Mouse (Mus musculus): Measurements from ENCODE around the gene Cdc16. TPM values are rescaled to one million over a fixed set of nuclear protein-coding genes. Genes with fewer than 3 reads are reported as not detected.
"Not testable (repeated sequence)": the region's sequence is repeated elsewhere in the genome, so short reads cannot be mapped to it uniquely, and the experiment has no call there.

Gene Cdc16
- total RNA-seq (2014; fragmentation: Nextera tagmentation) (69.7 and 83.2 TPM in 2 replicates), total RNA-seq (2017) (68.6 and 79.2 TPM in 2 replicates)

DNA sequence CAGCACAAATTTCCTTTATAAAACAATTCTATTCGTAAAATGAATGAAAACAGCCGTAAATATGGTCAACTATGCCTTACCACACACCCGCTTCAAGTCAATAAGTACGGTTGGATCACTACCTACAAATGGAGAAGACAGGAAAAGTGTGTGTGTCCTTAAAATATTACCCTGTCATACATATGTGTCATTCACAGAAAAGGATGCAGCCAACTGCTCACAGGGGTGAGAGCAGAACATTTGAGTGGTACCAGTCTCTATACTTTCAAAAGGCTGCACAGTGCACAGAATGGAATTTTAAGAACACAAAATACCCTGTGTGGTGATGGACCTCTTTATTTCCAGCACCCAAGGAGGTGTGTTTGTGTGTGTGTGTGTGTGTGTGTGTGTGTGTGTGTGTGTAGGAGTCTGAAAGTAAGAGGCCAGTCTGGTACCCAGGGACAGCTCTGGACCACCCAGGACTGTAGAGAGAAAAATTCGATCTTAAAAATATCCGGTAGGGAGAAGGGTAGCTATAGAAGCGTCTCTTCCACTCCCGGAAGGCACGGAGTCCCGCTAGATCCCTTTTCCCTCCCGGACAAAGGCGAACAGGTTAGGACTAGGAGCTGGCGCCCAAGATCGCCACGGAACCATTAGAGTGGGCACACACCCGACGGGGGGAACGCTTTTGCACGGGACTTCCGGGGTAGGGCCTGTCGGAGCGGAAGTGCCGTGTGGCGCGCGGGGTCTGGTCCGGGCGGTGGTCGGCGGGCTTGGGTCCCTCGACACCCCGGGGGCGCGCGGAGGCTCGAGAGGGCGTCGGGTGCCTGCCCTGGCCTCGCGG lies at the start of gene Cdc16:
Gene Cdc16, plus strand, starts transcription at position 695 of the 823 bp plus-strand sequence.
- peak; percentile 90 for ATAC-seq (replicated peaks; ENCODE audit: poor library complexity, severe bottlenecking)

- ATAC-seq (replicated peaks; ENCODE audit: poor library complexity, severe bottlenecking) = no peak
Measured at GRCm38 (mm10) chr8:13708514-13708913, 49.0 kb upstream of the Cdc16 start.

- no peak for ATAC-seq (replicated peaks; ENCODE audit: poor library complexity, severe bottlenecking)
Measured at GRCm38 (mm10) chr8:13718980-13719379, 38.5 kb upstream of the Cdc16 start.

DNA sequence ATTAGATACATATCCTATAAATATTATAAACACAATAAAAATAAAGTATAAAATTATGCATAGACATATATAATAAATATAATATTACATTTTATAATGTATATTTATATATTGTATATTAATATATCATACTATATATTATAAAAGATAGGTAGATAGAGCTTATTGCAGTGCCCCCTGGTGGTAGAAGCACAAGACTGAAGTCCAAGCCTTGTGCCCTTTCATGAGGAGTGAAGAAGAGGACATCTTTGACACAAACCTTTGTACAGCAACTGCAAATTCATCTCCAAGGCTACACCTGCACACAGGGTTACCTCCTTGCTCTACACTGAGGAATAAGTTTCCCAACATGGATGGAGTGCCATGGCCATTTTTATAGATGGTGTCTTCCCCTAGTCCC lies 31.8 kb upstream of the Cdc16 start:
- no peak; the same call in 1 of the 2 replicates for ATAC-seq (replicated peaks; ENCODE audit: poor library complexity, severe bottlenecking)

DNA sequence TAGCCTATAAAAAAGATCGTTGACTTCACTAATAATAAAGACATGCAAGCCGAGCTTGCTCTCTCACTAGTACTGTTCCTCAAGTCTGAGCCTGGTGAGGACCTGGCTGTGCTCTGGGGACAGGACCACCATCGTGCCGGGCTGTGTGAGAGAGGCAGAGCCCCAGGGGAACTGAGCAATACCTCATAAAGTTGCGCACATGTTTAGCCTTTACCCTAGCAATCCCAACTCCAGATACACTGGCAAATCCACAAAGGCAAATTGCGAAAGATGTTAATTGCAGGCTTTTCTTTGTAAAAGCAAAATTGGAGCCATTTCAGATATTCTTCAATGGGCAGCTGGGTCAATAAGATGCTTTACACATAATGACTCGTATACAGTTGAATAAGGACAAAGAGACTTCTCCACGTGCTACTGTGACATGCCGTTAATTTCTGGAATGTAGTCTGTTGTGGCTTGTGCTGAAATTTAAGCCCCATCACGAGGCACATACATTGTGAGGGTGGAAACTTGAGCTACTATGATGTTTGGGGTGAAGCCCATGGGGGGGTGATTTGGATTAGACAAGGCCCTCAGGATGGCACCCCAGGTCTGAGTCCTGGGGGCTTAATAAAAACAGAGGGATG lies 29.9 kb upstream of the Cdc16 start:
- ATAC-seq (replicated peaks; ENCODE audit: poor library complexity, severe bottlenecking) = no peak

- peak; percentile 95 for ATAC-seq (replicated peaks; ENCODE audit: poor library complexity, severe bottlenecking)
Measured at GRCm38 (mm10) chr8:13740323-13740770, 17.1 kb upstream of the Cdc16 start.

DNA sequence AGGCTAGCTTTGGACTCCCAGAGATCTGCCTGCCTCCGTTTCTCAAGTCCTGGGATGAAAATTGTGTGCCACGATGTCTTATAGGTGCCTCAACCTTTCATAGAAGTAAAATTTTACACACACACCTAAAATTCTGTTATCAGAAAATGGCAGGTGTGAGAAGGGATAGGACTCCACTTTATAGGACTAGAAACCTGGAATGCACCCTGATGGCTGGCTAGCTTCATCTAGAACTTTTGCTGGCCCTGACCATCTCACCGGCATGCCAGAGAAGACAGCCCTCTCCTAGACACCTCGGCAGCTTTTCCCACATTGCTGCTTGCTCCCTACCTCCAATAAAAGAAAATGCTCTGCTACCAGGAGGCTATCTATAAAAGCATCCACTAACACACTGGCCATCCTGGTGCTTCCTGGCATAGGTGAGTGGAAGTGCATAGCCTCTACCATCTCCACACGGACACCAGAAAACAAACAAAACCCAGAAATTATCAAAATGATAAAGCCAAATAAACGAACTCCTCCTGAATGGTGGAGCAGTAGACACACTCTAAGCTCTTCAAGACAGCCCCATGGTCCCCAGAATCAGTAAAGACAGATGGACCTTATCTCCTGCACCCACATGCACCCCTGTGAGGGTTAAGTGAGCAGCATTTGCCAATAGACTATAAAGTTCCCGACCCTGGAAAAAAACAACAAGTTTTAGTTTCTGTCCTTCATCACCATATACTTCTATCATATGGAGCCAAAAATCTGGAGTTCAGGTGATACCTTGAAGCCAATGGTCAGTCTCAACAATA lies 16.5 kb upstream of the Cdc16 start:
- ATAC-seq (replicated peaks; ENCODE audit: poor library complexity, severe bottlenecking) = no peak

GRCm38 (mm10) chr8:13746212-13746611 lies 11.3 kb upstream of the Cdc16 start:
- ATAC-seq (replicated peaks; ENCODE audit: poor library complexity, severe bottlenecking) = not testable (repeated sequence)

GRCm38 (mm10) chr8:13747626-13748025 lies 9.8 kb upstream of the Cdc16 start:
- ATAC-seq (replicated peaks; ENCODE audit: poor library complexity, severe bottlenecking) = no peak

DNA sequence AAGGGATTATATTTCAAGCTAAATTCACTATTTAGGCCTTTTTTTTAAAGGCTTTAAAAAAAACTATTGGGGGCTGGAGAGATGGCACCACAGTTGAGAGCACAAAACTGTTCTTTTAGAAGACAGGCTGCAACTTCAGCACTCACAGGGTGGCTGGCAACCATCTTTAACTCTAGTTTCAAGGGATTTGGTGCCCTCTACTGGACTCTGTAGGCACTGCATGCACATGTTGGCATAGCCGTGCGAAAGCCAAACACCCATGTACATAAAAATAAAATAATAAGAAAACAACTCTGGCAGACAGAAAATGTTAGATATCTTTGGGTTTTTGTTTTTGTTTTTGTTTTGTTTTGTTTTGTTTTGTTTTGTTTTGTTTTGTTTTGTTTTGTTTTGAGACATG lies 3.8 kb upstream of the Cdc16 start:
- ATAC-seq (replicated peaks; ENCODE audit: poor library complexity, severe bottlenecking) = peak; percentile 63

GRCm38 (mm10) chr8:13756480-13756879 lies 996 bp upstream of the Cdc16 start:
- no peak for ATAC-seq (replicated peaks; ENCODE audit: poor library complexity, severe bottlenecking)

DNA sequence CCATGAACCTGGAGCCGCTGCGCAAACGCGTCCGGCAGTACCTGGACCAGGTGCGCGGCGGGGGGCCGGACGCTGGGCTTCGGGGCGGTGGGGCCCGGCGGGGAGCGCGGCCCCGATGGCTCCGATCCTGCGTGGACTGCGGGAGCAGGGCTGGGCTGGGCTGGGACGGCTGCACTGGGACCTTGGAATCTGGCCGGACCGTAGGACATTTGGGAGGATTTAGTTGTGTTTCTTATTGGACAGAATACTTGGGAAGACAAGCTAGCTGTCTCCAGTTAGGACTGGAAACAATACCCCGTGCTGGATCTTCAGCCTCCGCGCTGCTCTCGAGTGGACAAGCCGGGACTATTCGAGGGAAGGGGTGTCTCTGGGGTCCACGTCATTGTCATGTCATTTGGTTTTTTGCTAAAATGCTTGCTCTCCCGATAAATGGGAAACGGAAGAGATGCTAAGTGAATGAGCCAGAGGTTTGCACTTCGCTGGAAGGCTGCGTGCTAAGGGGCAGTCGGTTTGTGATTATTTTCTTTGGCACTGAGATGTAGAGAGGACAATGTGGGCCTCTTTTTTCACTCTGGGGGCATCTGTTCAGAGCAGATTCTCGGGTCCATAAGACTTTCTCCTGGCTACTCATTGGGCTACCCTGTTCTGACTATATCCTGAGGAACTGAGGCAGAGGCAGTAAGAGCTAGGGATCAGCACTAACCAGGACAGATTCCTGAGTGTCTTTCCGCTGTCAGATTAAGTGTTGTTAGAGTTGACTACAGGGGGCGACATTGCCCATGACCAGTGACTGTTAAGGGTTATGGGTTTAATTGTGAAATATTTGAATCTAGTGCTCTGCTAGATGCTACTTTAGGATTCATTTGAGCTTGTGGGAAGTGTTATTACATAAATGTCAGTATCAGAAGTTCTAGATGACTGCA lies 590 bp downstream of the Cdc16 start:
- ATAC-seq (replicated peaks; ENCODE audit: poor library complexity, severe bottlenecking) = peak; percentile 75

GRCm38 (mm10) chr8:13769206-13769605 lies 11.7 kb downstream of the Cdc16 start:
- no peak for ATAC-seq (replicated peaks; ENCODE audit: poor library complexity, severe bottlenecking)

DNA sequence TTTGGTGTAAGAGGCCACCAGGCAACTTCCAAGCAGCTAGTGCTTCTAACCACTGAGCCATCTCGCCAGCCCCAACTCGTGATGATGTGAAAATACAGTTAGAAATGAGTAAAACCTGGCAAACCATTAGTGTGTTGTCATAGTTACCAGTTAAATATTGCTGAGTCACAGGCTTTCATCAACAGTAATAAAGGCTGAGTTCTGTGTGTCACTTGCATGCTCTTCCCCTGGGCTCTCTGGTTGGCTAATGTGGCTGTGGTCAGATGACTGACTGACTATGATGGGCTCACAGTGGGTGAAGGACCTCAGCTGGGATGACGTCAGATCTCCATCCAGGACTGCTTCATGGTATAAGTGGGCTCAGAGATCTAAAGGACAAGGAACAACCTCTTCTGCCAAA lies 23.1 kb downstream of the Cdc16 start:
- ATAC-seq (replicated peaks; ENCODE audit: poor library complexity, severe bottlenecking) = peak; percentile 38

DNA sequence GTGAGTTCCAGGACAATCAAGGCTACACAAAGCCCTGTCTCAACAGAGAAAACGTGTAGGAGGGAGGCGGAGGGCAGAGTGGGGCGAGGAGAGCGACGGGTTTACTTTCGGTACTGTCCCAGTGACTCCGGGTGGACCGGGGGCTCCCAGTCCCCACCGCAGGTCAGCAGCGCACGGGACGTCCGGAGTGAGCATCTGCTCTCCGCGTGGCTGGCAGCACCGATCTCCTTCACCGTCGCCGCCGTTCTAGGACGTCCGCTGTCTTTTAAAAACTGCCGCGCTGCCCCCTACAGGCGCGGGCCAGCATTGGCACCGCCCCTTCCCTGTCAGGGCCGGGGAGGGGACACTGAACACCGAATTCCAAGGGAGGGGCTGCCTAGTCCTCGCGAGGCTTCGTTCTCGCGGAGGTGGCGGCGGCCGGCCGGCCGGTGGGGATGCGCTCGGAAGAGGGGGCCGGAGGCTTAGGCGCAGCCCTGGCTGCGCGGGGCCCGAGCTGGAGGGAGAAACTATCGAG lies 27.8 kb downstream of the Cdc16 start, which contains the start of gene Upf3a:
Gene Upf3a, plus strand, starts transcription at position 366 of the 514 bp plus-strand sequence.
- peak; percentile 88 for ATAC-seq (replicated peaks; ENCODE audit: poor library complexity, severe bottlenecking)

DNA sequence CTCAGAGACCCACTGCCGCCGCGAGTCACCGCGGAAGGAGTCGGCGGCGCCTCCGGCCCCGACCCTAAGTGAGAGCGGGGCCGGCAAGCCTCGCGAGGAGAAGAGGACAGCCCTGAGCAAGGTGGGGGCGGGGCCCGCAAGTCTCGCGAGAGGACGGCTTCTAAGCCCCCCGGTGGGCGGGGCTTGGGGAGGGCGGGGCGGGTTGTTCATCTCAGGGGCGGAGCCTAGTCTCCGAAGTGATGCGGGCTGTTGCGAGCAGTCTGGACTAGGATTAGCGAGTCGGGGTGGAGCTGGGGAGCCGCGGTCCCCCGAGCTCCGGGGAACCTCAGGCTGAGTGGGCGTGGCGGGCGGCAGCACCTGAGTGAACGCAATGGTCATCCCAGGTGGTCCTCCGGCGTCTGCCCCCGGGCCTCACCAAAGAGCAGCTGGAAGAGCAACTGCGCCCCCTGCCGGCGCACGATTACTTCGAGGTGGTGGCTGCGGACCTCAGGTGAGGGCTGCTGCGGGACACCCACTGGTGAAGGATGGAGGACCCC lies 28.4 kb downstream of the Cdc16 start:
- peak; percentile 73 for ATAC-seq (replicated peaks; ENCODE audit: poor library complexity, severe bottlenecking)

DNA sequence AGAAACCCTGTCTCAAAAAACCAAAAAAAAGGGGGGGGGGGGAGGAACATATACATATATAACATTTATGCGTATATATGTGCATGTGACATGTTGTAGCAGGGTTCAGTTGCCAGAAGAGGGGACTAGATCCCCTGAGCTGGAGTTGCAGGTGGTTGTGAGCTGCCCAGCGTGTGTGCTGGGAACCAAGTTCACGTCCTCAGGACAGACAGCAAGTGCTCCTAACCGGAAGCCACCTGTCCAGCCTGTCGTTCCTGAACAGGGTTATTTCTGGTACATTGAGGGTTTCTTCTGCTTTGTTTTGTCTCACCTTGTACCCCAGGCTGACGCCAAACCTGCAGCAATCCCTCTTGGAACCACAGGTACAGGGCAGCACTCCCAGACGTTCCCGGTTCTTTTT lies 32.1 kb downstream of the Cdc16 start:
- no peak for ATAC-seq (replicated peaks; ENCODE audit: poor library complexity, severe bottlenecking)

DNA sequence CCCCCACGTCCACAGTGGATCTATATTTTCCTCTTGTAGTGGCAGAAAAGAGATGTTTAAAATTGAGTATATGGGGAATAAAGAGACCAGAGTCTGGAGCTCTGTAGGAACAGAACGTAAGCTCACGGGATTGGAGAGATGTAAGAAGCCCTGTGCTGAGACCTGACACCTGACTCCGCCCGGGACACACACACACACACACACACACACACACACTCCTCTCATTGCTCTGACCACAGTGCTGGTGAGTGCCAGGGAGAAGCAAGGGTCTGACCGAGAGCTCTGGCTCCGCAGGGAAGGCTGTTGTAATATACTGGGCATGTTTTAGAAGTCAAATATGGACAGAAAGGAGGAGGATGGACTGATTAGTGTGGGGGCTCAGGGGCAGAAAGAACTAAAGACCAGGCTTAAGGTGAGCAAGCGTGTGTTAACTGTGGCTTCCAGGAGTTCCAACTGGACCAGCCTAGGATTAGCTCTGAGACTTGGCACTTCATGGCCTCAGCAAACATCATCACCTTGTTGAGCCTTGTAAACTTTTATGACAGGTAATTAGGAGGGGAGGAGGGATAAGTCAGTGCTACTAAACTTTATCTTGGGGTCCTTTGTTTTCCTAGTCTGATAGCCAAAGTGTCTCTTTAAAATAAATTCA lies 35.7 kb downstream of the Cdc16 start:
- no peak for ATAC-seq (replicated peaks; ENCODE audit: poor library complexity, severe bottlenecking)

DNA sequence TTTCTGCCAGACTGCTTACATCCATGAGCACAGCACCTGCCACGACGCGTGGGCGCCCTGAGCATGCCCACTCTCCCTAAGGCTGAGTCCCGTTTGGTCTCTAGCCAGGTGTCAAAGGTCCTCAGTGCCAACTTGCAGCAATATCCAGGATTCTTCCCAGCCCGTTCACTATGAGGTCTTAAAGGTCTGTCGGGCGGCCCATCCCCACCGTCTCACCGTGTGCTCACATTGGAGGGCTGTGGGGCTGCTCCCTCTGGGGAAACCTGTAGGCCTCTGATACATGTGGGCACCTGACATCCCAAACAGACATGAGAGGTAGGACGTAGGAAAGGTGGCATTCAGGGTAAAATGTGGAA lies 36.2 kb downstream of the Cdc16 start:
- ATAC-seq (replicated peaks; ENCODE audit: poor library complexity, severe bottlenecking) = no peak
